8 mouse cellular contexts compared by ENCODE assay signal in genomic region chr19:6996006-6996405, GRCm38 (mm10). TPM values are rescaled to one million over a fixed set of nuclear protein-coding genes. Genes with fewer than 3 reads are reported as not detected.
DNase-seq lines count a peak whose midpoint lies in the region; ATAC-seq and TF ChIP-seq lines count a peak whose summit lies in the region.

TSS of gene Nudt22 (minus strand) at chr19:6996117.
TSS of gene Trpt1 (plus strand) at chr19:6996131.

- DNase-seq in 3134 (ENCODE audit: extremely low read depth, insufficient read length, low spot score) (peak; percentile 82), liver (peak; percentile 91)
- DNase-seq in adrenal gland, postnatal 14 days, result peak; percentile 95
- peak; percentile 94 to 95 for DNase-seq in heart, adult 18-20 months
- peak; percentile 97 for DNase-seq in kidney, adult 2 months
- DNase-seq in spleen, postnatal 36 days (ENCODE audit: low spot score in 2 of 2), result peak; percentile 74 to 80

- peak; percentile 58 for ATAC-seq in embryonic facial prominence, embryonic 12.5 days (ENCODE audit: insufficient number of reproducible peaks, insufficient read depth, low FRiP score, low TSS enrichment)
- peak; percentile 47 for ATAC-seq in monocyte, adult 5-6 weeks (replicated peaks; ENCODE audit: insufficient number of reproducible peaks, low FRiP score, low TSS enrichment, poor library complexity, severe bottlenecking)

- peak within 1 kb of the TSS; percentile 59 for H3K27ac ChIP-seq in embryonic facial prominence, embryonic 12.5 days
- peak within 1 kb of the TSS; percentile 89 for H3K27ac ChIP-seq in kidney, adult 2 months (ENCODE audit: insufficient read depth, low read depth, low read length)

- peaks cover 20% of the 10 kb centered on the region for H3K36me3 ChIP-seq in embryonic facial prominence, embryonic 12.5 days
- no peaks in the 10 kb centered on the region for H3K36me3 ChIP-seq in kidney, adult 2 months (ENCODE audit: control insufficient read depth, insufficient read depth, low read length)

- peak within 1 kb of the TSS; percentile 54 for H3K4me3 ChIP-seq in embryonic facial prominence, embryonic 12.5 days
- peak within 1 kb of the TSS; percentile 74 for H3K4me3 ChIP-seq in kidney, adult 2 months (ENCODE audit: insufficient read depth, low read depth, low read length)

- peak within 1 kb of the TSS; percentile 69 for H3K9ac ChIP-seq in embryonic facial prominence, embryonic 12.5 days

- no peaks in the 10 kb centered on the region for H3K9me3 ChIP-seq in embryonic facial prominence, embryonic 12.5 days

- peaks cover 35% of the 10 kb centered on the region for H3K4me1 ChIP-seq in embryonic facial prominence, embryonic 12.5 days
- H3K4me1 ChIP-seq in kidney, adult 2 months (ENCODE audit: control insufficient read depth, insufficient read depth, low read length), result peaks cover 4% of the 10 kb centered on the region; the same call in 1 of the 2 replicates

- H3K27me3 ChIP-seq in embryonic facial prominence, embryonic 12.5 days, result no peaks in the 10 kb centered on the region
- no peaks in the 10 kb centered on the region for H3K27me3 ChIP-seq in kidney, adult 2 months (replicated peaks; ENCODE audit: control insufficient read depth, insufficient read depth, low read length)

- WGBS in embryonic facial prominence, embryonic 12.5 days, result under 1% methylated on average over 24 of the region's 24 CpGs
- WGBS in kidney, adult 2 months, result under 1% methylated on average over 24 of the region's 24 CpGs

- no peak for TF ChIP-seq POLR2A in kidney, adult 2 months (IDR thresholded peaks at IDR 0.05; ENCODE audit: low read depth, low read length)

- H3K4me2 ChIP-seq in embryonic facial prominence, embryonic 12.5 days (replicated peaks), result peak within 1 kb of the TSS; percentile 73

- no peak for TF ChIP-seq CTCF in kidney, adult 2 months (conservative IDR thresholded peaks at IDR 0.05; ENCODE audit: insufficient read depth, insufficient read length, low read depth, low read length)

RNA-seq across cellular contexts. Expression of gene Nudt22, which starts in this region (rescaled TPM):
- total RNA-seq in adrenal gland, postnatal 14 days (2021), result 24.5 and 37.4 TPM in 2 replicates
- 20.5 and 25.0 TPM in 2 replicates for polyA plus RNA-seq in embryonic facial prominence, embryonic 12.5 days (2016; fragmentation: Nextera tagmentation; extraction: Ambion mirVana)
- 10 to 100 TPM; 23.7 to 25.4 TPM for total RNA-seq in heart, adult 18-20 months (2021)
- polyA plus RNA-seq in kidney, adult 2 months (2012; rRNA removed), result 58.3 and 63.4 TPM in 2 replicates
- 8.8 to 12.2 TPM (median 9.7 TPM) in 3 replicates for total RNA-seq in monocyte, adult 5-6 weeks (2017)

RNA-seq across cellular contexts. Expression of gene Trpt1, which starts in this region (rescaled TPM):
- 15.0 and 15.1 TPM in 2 replicates for total RNA-seq in adrenal gland, postnatal 14 days (2021)
- polyA plus RNA-seq in embryonic facial prominence, embryonic 12.5 days (2016; fragmentation: Nextera tagmentation; extraction: Ambion mirVana), result 10.8 and 11.7 TPM in 2 replicates
- 10 to 100 TPM; 22.4 to 26.4 TPM for total RNA-seq in heart, adult 18-20 months (2021)
- polyA plus RNA-seq in kidney, adult 2 months (2012; rRNA removed), result 19.3 and 22.5 TPM in 2 replicates
- 2.5 to 5.0 TPM (median 3.0 TPM) in 3 replicates for total RNA-seq in monocyte, adult 5-6 weeks (2017)

Comparison
In these comparisons a context has a peak if more than half of its experiments do, and no peak if none do; other contexts are left out.
1. Peak in every context shown above with its lines: DNase-seq, ATAC-seq, H3K4me3 ChIP-seq and H3K27ac ChIP-seq.